Mouse (Mus musculus): ENCODE data around the gene Aak1.

Gene Aak1

GRCm38 (mm10) chr6:86967166-86967565 is 117.8 kb downstream of the Aak1 start:
- no peak for DNase-seq

GRCm38 (mm10) chr6:86973956-86974355 is 124.6 kb downstream of the Aak1 start:
- DNase-seq, result no peak

DNA sequence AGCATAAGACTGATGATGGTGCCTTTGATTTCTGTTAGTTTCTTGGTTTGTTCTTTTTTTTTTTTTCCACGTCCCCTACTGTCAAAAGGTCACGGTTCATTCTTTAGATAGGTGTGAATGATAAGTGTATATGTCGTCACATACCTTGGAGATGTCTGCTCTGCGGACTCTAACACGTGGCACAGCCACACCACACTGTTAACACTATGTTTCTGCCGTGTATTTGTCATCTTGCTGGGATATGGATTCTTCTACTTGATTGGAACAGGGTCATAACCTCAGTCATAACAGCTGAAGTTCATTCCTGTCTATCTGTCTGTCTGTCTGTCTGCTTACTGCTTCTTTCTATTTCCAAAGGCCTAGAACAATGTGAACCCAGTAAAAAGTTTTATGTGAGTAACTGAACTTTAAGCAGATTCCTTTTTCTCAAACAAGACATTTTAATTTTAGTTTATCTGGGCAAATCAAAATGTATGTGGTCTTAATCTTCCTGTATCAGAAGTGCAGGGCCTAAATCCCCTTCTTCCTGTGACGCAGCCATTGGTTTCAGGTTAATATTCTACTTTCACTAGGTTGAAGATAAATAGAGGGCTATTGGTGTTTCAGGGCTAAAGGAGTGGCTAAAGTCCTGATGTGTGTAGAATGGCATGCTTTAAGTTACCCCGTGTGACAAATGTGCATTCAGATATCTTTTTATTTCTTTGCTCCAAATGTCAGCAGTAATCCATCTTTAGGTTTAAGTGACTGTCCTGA is 129.0 kb downstream of the Aak1 start:
- no peak for DNase-seq

DNA sequence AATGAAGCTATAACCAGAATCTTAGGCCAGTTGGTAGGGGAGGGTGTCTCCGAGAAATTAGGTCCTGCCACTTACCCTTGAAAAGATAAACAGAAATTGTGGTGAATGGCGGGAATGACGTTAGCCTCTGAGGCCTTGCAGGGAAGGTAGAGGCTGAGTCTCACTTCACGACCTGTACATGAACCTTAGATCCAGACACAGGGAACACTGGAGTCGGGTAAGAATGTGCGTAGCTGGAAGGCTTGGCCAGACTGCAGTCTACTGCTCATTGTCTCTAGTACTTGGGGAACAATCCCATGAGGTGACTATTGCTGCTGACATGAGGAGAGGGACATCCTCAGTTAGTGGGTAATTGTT is 129.6 kb downstream of the Aak1 start:
- DNase-seq, result no peak

- no peak for DNase-seq
Measured at GRCm38 (mm10) chr6:86981206-86981605, 131.9 kb downstream of the Aak1 start.

GRCm38 (mm10) chr6:86985314-86986106 is 136.2 kb downstream of the Aak1 start:
- no peak for DNase-seq

GRCm38 (mm10) chr6:86989576-86989975 is 140.3 kb downstream of the Aak1 start:
- peak; percentile 35 for DNase-seq

- no peak for DNase-seq
Measured at GRCm38 (mm10) chr6:86991041-86991440, 141.7 kb downstream of the Aak1 start.

- no peak for DNase-seq
Measured at GRCm38 (mm10) chr6:86992349-86992748, 143.0 kb downstream of the Aak1 start.

DNA sequence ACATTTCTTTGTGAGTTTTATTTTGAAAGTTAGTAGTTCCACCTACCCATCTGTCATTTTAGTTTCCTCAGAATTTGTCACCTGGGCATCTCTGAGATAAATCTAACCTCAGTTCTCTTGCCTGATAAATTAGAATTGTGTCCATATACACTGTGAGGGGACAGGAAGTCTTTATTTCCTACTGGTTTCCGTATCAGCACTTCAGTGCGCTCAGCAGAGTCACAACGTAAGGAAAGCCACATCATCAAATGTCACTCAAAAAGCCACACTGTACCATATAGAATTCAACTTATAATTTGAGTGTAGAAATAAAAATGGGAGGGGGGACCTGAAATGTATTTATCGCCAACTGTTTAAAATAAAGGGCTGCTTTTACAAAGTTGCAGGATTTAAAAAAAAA is 144.9 kb downstream of the Aak1 start:
- DNase-seq, result no peak

DNA sequence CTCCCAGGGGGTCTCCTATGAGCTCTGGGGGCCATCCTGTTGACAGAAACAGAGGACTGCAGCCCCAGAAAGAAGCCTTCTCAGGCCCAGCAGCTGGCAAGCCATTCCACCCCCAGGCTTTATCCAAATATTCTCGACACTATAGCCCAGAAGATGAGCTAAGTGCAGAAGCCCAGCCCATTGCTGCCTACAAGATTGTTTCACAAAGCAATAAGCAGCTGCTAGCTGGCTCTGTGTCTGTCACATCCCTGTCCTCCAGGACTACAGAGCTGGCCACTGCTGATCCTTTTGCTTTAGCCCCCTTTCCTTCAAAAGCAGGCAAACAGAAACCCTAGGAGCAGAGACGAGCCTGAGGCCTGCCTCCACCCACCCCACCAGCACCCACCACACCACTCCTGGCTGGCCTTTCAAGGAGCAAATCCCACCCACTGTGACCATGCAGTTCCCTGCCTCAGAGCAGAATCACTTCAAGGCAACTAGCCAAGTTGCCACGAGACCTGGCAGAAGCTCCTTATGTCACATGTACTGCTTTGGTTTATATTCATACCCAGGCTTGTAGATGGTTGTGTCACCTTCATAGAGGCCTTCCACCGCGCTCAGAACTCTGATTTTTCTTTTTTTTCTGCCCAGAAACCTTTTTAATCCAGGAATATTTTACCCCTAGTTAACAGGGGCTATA is 147.5 kb downstream of the Aak1 start:
- peak; percentile 35 for DNase-seq

- DNase-seq, result no peak
Measured at GRCm38 (mm10) chr6:86997360-86997759, 148.0 kb downstream of the Aak1 start.

DNA sequence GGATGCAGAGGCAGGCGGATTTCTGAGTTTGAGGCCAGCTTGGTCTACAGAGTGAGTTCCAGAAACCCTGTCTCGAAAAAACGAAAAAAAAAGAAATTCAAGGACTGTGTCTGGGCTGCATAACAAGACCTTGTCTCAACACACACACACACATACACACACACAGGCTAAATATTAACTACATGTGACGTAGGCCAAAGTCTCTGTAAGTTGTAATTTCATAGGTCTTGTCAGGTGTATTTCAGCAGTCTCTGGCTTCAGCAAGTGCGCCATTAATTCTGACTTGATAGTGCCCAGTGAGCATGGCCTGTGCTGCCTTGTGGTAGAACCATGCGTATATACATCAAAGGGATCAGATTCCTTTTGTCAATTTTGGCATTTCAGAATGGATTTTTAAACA is 152.7 kb downstream of the Aak1 start:
- peak; percentile 27 for DNase-seq

- DNase-seq, result peak; percentile 95
Measured at GRCm38 (mm10) chr6:87002521-87003055, 153.3 kb downstream of the Aak1 start.

DNA sequence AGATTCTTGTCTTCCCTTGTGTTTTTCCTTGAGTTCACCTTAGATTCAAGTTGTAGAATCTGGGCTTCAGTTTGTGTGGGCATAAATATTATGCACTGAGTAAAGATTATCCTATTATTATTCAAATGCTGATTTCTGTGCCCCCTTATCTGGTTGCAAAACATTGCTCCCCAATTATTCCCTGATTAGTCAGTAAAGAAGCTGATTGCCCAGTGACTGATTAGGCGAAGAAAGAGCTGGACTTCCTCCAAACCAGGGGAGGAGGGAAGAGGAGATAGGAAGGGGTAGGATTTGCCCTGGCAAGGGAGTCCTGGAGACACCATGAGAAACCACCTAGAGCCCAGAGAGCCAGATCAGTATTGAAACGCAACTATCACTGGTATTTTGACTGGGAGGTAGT is 154.8 kb downstream of the Aak1 start:
- no peak for DNase-seq

DNA sequence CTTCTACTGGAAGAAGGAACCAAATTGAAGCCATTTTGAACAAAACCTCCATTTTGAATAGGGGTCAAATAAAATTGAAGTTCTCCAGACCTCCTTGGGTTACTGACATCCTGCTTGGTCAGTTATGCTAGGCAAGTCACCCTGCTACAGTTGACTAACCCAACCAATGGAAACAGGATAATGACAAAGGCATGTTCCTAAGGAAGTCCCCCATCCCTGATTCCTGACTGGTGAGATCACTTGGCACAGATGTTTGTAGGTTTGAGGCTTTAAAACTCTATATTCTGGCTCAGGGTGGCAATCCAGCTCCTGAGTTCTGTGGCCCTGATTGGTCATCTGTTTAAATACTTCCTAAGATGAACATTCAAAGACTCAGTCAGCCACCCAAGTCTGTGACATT is 156.3 kb downstream of the Aak1 start:
- DNase-seq, result no peak

GRCm38 (mm10) chr6:87008887-87009286 is 159.6 kb downstream of the Aak1 start, which contains the start of gene Nfu1:
Gene Nfu1, plus strand, starts transcription at chr6:87009236.
- no peak for DNase-seq

DNA sequence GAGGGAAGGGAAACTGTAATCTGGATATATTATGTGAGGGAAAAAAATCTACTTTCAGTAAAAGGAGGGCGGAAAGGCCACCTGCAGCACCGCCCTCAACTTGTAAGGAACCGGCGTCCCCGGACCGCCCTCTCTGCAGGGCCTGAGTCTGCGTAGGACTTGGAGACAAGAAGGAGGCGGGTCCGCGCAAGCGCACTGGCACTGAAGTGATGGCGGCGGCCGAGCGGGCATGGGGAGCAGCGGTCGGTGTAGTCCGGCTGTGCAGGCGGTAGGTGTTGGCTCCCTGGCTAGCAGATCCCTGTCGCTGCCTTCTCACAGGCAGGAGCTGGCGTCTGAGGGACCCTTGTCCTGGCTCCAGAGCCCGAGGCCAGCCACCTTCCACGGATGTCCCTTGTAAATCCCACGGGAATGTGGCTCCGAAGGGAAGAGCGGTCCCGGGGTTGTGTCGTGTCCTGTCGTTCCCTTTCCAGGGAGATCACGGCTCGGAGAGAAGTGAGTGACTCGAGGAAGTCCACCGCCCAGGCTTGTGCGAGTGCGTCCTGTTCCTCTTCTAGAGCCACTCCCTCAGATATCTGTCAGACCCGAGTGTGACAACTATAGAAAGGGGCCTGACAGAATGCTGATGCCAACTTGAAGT is 160.5 kb downstream of the Aak1 start:
- peak; percentile 97 for DNase-seq

- peak; percentile 63 for DNase-seq
Measured at GRCm38 (mm10) chr6:87016916-87017315, 167.6 kb downstream of the Aak1 start.

DNA sequence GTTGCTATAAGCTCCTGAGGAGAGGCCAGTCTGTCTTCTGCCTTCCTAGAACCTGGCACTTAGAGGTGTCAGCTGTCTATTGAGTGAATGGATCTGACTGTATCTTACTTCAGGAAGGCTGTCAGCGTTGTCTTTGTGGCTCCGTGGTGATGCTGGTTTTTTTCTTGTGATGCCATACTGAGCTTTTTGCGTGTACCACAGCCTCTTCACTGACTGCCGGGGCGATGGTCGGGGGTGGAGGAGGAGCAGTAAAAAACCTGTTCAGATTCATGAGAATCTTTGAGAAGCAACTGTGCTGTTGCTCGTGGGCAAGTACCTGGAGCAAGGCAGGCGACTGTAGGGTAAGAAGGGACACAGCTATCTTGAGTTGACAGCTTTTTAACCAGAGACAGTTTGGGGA is 169.6 kb downstream of the Aak1 start:
- no peak for DNase-seq

- DNase-seq, result no peak
Measured at GRCm38 (mm10) chr6:87021791-87022190, 172.5 kb downstream of the Aak1 start.

GRCm38 (mm10) chr6:87026980-87027379 is 177.7 kb downstream of the Aak1 start:
- no peak for DNase-seq

GRCm38 (mm10) chr6:87028881-87029280 is 179.6 kb downstream of the Aak1 start:
- no peak for DNase-seq

Measured in kidney, postnatal 10 days (tissue).